Mouse (Mus musculus): ENCODE data around the gene Pcgf1.

DNA sequence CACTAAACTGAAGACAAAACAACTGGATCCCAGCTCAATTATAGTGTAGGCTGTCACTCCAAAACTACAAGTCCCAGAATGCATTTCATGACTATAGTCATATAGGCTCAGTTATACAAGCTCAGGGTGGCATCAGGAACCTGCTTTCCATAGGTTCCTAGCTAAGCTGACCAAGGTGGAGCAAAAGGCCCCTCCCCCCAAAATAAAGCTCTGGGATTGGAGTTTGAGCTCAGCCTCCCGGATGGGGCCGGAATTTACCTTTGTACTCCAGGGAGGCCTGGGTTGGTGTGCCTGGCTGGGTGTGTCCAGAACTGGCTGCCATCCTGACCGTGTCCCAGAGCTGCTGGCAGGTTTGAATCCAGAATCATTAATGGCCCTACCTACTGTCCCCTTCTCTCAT lies 19.9 kb upstream of the Pcgf1 start, which contains the start of gene Dqx1:
- TF ChIP-seq EP300 (IDR thresholded peaks at IDR 0.05; ENCODE audit: insufficient read depth, low read depth, low read length) = no peak
- no peak for TF ChIP-seq CTCF (IDR thresholded peaks at IDR 0.05; ENCODE audit: low read depth, low read length)
- TF ChIP-seq POLR2A (IDR thresholded peaks at IDR 0.05; ENCODE audit: insufficient read depth, low read length) = no peak
